Mouse (Mus musculus) embryonic facial prominence, embryonic 12.5 days (tissue): ENCODE measurements at regions not wholly inside any gene's neighbourhood (a gene's known extent, or its start where the extent isn't known, plus 50 kb on each side); places are given as distances from the start of the nearest gene placed in this dataset.
"Not testable (repeated sequence)": the region's sequence is repeated elsewhere in the genome, so short reads cannot be mapped to it uniquely, and the experiment has no call there.

Experiments
- ATAC-seq: fragments of 200-750 bp; cut with Nextera tagmentation; 2 replicates; pipeline ENCODE4 v1.8.0; 2017; ENCODE audit not compliant: insufficient number of reproducible peaks, insufficient read depth, low FRiP score, low TSS enrichment
- H3K27ac ChIP-seq: fragments of 300-500 bp; sonication (generic); 2 replicates; pipeline ENCODE4 v1.5.1; 2016; ENCODE audit warnings: mild to moderate bottlenecking
- H3K27me3 ChIP-seq: fragments of 300-500 bp; sonication (generic); 2 replicates; pipeline ENCODE4 v1.6.1; 2016; ENCODE audit warnings: mild to moderate bottlenecking, moderate library complexity
- H3K36me3 ChIP-seq: fragments of 300-500 bp; sonication (generic); 2 replicates; pipeline ENCODE4 v1.6.1; 2016; ENCODE audit warnings: mild to moderate bottlenecking
- H3K4me1 ChIP-seq: fragments of 300-500 bp; sonication (generic); 2 replicates; pipeline ENCODE4 v1.6.1; 2016
- H3K4me2 ChIP-seq: fragments of 300-500 bp; sonication (generic); replicated peaks from 2 replicates; pipeline ENCODE4 v1.6.1; 2016; ENCODE audit warnings: mild to moderate bottlenecking, moderate library complexity
- H3K4me3 ChIP-seq: fragments of 300-500 bp; sonication (generic); 2 replicates; pipeline ENCODE4 v1.5.1; 2016; ENCODE audit warnings: mild to moderate bottlenecking
- H3K9ac ChIP-seq: fragments of 300-500 bp; sonication (generic); 2 replicates; pipeline ENCODE4 v1.6.1; 2016; ENCODE audit warnings: mild to moderate bottlenecking, moderate library complexity
- H3K9me3 ChIP-seq: fragments of 300-500 bp; sonication (generic); 2 replicates; pipeline ENCODE4 v1.6.1; 2016; ENCODE audit warnings: mild to moderate bottlenecking, moderate library complexity
- WGBS: fragments of 180-500 bp; shearing (Covaris S2); methylation state at CpG from one replicate; pipeline ENCODE4 v1.1.7; 2016; 5-methylcytosine and 5-hydroxymethylcytosine counted together

DNA sequence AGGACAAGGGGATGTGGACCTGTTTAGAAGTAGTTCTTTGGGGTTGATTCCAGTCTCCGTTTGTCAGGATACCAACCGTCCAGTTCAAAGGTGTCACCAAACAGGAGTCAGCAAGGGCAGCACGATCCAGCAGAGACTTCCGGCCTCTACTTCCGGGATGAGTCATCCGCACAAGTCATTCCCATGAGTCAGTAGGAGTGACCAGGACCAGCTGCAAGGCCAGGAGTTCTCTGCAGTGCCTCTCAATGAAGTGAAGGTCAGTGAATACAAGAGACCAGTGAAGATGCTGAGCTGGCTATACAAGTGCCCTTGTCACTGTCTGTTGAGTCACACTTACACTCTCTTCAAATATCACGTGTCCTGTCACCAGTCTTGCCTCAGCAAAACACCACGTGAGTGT lies 272.8 kb upstream of the Cntnap4 start:
- ATAC-seq: no peak
- Histone ChIP-seq H3K36me3 (no peaks in the 10 kb centered on the region), H3K27ac (no peak overlapping the region), H3K4me1 (no peaks in the 10 kb centered on the region), H3K9ac (no peak overlapping the region), H3K4me2 (no peak overlapping the region), H3K27me3 (no peaks in the 10 kb centered on the region), H3K4me3 (no peak overlapping the region), H3K9me3 (no peaks in the 10 kb centered on the region)
- WGBS: 81% methylated on average over 8 of the region's 8 CpGs

DNA sequence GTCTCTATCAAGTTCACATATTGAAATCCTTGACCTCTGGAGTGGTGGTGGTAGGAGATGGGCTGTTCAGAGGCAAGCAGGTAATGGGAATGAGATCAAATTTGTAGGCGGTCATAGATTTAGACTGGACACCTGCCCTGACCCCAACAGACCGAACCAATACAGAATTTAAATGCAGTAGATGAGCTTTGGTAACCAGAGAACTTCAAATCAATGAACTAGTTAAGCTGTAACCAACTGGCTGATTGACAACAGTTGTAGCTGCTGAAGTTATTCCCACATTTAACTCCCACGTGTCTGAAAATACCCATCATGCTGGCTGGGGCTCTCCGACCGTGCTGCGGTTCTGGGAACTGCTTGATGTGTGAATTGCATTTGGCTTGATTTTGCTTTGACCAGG lies 268.5 kb upstream of the Gm6793 start:
- Histone ChIP-seq H3K36me3 (no peaks in the 10 kb centered on the region), H3K4me3 (no peak overlapping the region), H3K4me2 (no peak overlapping the region), H3K9ac (no peak overlapping the region), H3K27me3 (no peaks in the 10 kb centered on the region), H3K4me1 (no peaks in the 10 kb centered on the region), H3K9me3 (no peaks in the 10 kb centered on the region), H3K27ac (no peak overlapping the region)
- no peak for ATAC-seq
- WGBS: 79% methylated on average over 6 of the region's 6 CpGs

DNA sequence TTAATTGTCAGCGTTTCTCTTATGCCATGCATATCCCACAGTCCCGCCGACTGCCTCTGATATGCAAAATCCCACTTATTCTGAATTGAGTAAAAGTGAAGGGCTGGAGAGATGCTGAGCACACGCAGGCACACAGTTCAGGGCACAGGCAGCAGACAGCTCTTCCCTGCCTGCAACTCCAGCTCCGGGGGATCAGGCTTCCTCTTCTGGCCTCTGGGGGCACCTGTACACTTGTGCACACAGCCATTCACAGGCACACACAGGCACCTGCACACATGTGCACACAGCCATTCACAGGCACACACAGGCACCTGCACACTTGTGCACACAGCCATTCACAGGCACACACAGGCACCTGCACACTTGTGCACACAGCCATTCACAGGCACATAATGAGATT lies 254.8 kb upstream of the Gm6793 start:
- H3K27me3 ChIP-seq: no peaks in the 10 kb centered on the region
- H3K4me2 ChIP-seq: no peak overlapping the region
- no peaks in the 10 kb centered on the region for H3K4me1 ChIP-seq
- H3K27ac ChIP-seq: no peak overlapping the region
- no peak for ATAC-seq
- H3K9ac ChIP-seq: no peak overlapping the region
- H3K9me3 ChIP-seq: no peaks in the 10 kb centered on the region
- H3K4me3 ChIP-seq: no peak overlapping the region
- WGBS: 59% methylated on average over 5 of the region's 5 CpGs
- H3K36me3 ChIP-seq: no peaks in the 10 kb centered on the region

DNA sequence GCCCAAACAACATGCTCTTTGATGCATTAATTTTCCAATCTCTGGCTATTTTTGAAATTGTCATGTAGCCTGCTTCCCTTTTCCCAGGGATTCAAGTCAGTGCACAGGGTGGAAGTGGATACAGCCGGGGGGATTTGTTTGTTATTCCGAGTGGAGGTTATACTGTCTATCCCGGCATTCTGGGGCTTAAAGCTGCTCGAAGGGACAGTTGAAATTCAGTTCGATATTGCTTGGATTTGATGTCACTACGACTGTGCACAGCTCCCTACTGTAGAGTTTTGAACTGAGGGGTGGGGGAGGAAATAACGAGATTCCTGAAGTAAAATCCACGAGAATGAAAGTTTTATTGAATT lies 254.4 kb upstream of the Gm6793 start:
- 61% methylated on average over 8 of the region's 8 CpGs for WGBS
- Histone ChIP-seq H3K27me3 (no peaks in the 10 kb centered on the region), H3K4me3 (no peak overlapping the region), H3K36me3 (no peaks in the 10 kb centered on the region), H3K9me3 (no peaks in the 10 kb centered on the region), H3K4me1 (no peaks in the 10 kb centered on the region), H3K4me2 (no peak overlapping the region), H3K27ac (no peak overlapping the region), H3K9ac (no peak overlapping the region)
- no peak for ATAC-seq

DNA sequence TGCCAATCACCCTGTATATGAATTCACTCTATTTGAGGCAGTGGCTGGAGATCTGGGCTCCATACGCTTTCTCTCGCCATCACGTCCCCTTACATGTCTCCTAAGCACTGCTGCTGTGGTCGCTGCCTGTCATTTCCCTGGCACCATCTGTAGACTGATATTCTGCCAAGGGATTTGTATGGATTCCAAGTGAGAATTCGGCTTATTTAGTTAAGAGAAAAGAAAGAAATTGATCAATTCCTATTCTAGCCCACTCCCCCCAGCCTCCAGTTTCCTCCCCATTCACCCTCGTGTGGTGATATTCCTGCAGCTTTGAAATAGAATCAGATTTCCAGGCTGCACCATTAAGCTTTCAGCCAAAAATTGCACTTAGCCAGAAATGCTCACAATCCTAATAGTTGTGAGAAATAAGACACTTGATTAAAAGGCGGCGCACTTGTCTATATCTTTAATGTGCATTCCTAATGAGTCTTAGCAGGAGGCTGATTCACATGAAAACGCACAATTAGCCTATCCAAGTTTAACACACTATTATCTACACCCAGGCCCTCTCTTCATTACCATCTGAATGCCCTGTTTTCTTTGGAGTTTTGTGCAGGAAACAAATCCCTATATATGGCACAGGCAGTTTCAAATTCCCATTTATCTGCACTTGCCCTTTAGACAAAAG lies 253.8 kb upstream of the Gm6793 start:
- ATAC-seq: no peak
- no peak overlapping the region for H3K4me2 ChIP-seq
- H3K36me3 ChIP-seq: no peaks in the 10 kb centered on the region
- H3K4me3 ChIP-seq: no peak overlapping the region
- H3K27me3 ChIP-seq: no peaks in the 10 kb centered on the region
- no peak overlapping the region for H3K9ac ChIP-seq
- no peaks in the 10 kb centered on the region for H3K4me1 ChIP-seq
- no peaks in the 10 kb centered on the region for H3K9me3 ChIP-seq
- H3K27ac ChIP-seq: no peak overlapping the region
- 63% methylated on average over 9 of the region's 9 CpGs for whole genome bisulfite sequencing

DNA sequence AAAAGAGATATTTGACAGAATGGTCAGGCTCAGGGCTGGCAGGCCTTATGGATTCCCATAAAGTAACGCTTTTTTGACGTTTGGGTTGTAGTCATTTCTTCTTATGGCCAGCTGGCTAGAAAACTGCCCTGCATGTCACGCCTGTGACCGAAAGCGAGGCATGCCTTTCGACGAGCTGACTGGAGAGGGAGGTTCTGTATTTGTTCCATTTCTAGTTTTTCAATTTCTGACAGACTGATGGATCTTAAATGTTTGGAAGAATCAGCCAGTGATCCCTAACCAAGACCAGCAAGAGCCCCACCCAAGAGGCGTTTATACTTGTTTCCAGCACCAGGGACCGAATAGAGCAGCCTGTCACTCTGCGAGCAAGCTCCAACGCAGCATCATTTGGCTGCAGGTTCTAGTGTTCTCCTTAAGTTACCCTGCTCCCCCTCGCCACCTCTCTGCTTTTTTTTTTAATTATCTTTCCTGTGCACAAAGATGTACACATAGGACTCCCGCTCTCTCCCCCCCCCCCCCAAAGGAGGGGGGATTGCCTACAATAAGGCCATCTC lies 243.2 kb upstream of the Gm6793 start:
- peak overlapping the region; percentile 15; the same call in 1 of the 2 replicates for H3K4me3 ChIP-seq
- H3K36me3 ChIP-seq: no peaks in the 10 kb centered on the region
- H3K4me2 ChIP-seq: peak overlapping the region; percentile 49
- WGBS: 33% methylated on average over 13 of the region's 13 CpGs
- H3K27ac ChIP-seq: no peak overlapping the region
- no peak for ATAC-seq
- no peaks in the 10 kb centered on the region for H3K9me3 ChIP-seq
- H3K27me3 ChIP-seq: no peaks in the 10 kb centered on the region
- no peak overlapping the region for H3K9ac ChIP-seq
- peaks cover 7% of the 10 kb centered on the region; the same call in 1 of the 2 replicates for H3K4me1 ChIP-seq

DNA sequence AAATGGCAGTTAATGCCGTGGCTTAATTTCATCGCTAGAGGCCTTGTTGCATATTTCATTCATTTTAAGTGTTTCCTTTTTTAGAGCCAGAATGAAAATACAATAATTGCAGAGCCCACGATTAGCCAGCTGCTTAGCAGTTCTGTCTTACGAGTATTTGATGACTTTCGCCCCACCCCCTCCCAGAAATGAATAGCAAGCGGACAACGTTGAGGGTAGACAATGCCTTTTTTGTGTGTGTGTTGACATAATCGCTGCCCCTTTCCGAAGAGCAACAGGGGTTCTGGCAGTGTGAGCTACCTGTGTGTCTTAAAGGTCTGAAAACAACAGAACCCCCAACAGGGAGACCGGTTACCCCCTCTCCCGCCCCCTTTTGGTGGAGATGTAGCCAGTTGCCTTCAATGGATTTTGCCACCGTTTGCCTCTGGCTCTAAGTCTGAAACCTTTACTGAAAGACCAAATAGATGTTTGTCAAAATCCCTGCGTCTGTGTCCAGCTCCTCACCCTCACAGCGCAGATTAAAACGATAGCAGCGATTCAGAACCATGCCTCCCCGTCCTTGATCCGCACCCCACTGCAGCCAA lies 242.6 kb upstream of the Gm6793 start:
- H3K9me3 ChIP-seq: no peaks in the 10 kb centered on the region
- H3K4me1 ChIP-seq: peaks cover 7% of the 10 kb centered on the region; the same call in 1 of the 2 replicates
- H3K9ac ChIP-seq: no peak overlapping the region
- no peaks in the 10 kb centered on the region for H3K27me3 ChIP-seq
- H3K4me3 ChIP-seq: peak overlapping the region; percentile 15
- WGBS: 9% methylated on average over 18 of the region's 18 CpGs
- H3K36me3 ChIP-seq: no peaks in the 10 kb centered on the region
- H3K4me2 ChIP-seq: peak overlapping the region; percentile 49
- no peak for ATAC-seq
- H3K27ac ChIP-seq: no peak overlapping the region

DNA sequence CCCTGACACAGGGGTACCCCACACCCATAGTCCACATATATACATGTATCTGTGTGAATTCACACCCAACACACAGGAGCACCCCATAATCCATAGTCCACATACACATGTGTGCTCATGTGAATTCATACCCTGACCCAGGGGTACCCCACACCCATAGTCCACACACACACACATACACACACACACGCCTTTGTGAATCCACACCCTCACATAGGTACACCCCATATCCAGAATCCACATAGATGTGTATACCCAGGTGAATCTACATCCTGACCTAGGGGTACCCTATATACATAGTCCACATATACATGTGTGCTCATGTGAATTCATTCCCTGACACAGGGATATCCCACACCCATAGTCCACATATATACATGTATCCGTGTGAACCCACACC lies 231.8 kb upstream of the Gm6793 start:
- not testable (repeated sequence) for H3K9ac ChIP-seq, H3K4me1 ChIP-seq, H3K36me3 ChIP-seq, H3K27ac ChIP-seq, H3K27me3 ChIP-seq, H3K9me3 ChIP-seq, H3K4me3 ChIP-seq, H3K4me2 ChIP-seq
- 80% methylated on average over 2 of the region's 2 CpGs for WGBS
- ATAC-seq: peak; percentile 77; the same call in 1 of the 2 replicates

DNA sequence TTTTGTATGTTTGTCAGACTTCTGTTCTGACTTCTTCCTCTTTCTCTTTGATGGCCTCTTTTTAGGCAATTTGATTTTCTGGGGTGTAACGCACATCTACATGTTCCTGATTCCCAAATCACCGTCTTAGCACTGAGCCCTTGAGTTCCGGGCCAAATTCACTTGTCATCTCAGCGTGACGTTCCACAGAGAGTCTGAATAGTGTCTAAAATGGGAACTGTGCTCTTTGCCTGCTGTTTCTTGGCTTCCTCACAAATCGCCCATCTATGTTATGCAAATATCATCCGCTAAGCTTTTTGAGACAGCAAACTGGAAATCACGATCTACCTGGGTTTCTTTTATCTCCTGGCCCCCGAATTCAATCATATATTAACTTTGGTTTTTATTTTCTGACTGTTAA lies 223.8 kb upstream of the Gm6793 start:
- no peak for ATAC-seq
- Histone ChIP-seq H3K9me3 (no peaks in the 10 kb centered on the region), H3K4me1 (no peaks in the 10 kb centered on the region), H3K4me3 (no peak overlapping the region), H3K27ac (no peak overlapping the region), H3K9ac (no peak overlapping the region), H3K4me2 (no peak overlapping the region), H3K36me3 (no peaks in the 10 kb centered on the region), H3K27me3 (no peaks in the 10 kb centered on the region)
- 78% methylated on average over 9 of the region's 9 CpGs for WGBS

DNA sequence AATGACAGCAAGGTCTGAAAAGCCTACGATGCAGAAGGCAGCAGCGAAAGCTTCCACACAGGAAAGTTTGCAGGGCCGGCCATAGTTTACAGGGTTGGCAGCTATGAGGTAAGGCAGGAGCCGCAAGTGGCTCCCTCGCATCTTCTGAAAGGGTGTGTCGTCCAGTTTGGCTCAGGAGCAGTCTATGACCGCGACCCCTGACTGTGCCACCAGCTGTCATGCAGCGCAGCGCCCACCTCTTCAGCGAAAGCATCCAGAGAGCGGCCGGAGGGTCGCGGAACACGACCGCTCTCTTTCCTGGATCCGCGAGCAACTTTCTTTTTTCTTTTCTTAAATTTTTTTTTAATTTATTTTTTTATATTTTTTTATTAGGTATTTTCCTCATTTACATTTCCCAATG lies 221.9 kb upstream of the Gm6793 start:
- H3K4me1 ChIP-seq, H3K27me3 ChIP-seq, H3K36me3 ChIP-seq, H3K4me2 ChIP-seq, H3K27ac ChIP-seq, H3K9ac ChIP-seq, H3K9me3 ChIP-seq, H3K4me3 ChIP-seq, ATAC-seq: not testable (repeated sequence)
- 91% methylated on average over 19 of the region's 19 CpGs for WGBS

DNA sequence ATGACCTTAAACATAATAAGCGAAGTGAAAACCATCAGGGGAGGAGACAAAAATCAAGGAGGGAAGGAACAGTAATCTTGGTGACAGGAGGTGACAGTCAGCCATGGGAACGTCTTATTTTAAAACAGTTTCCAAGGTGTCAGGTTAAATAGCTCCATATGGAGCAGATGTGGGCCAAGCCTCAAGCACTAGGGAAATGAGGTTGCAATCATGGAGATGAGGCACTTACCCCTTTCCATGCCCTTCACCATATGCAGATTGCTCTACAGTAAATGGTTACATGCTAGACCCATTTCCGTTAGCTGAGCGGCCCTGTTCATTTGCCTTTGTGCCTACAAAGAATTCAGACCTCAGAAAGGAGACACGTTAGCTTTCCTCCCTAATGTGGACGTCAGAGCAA lies 204.8 kb upstream of the Gm6793 start:
- Histone ChIP-seq H3K4me2 (no peak overlapping the region), H3K9me3 (no peaks in the 10 kb centered on the region), H3K27me3 (no peaks in the 10 kb centered on the region), H3K36me3 (no peaks in the 10 kb centered on the region), H3K27ac (no peak overlapping the region), H3K4me1 (no peaks in the 10 kb centered on the region), H3K4me3 (no peak overlapping the region), H3K9ac (no peak overlapping the region)
- no peak for ATAC-seq
- WGBS: 43% methylated on average over 6 of the region's 6 CpGs

DNA sequence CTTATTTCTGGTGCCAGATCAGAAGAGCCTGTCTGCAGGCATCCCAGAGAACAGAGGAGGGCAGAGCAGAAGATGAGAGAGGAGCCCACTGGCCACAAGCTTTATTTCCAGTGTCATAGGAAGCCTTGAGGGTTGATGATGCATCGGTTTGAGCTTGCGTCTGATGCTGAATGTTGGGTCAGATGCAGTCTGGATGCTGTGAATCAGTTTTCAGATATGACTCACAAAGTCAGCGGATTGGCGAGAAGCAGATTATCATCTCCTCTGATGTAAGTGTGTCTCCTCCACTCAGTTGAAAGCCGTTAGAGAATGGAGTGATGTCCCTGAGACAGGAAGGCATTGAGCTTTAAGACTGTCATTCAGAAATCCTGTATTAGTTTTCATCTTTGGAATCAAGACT lies 197.3 kb upstream of the Gm6793 start:
- Histone ChIP-seq H3K9me3 (no peaks in the 10 kb centered on the region), H3K27me3 (no peaks in the 10 kb centered on the region), H3K4me1 (no peaks in the 10 kb centered on the region), H3K9ac (no peak overlapping the region), H3K27ac (no peak overlapping the region), H3K4me3 (no peak overlapping the region), H3K36me3 (no peaks in the 10 kb centered on the region), H3K4me2 (no peak overlapping the region)
- no peak for ATAC-seq
- WGBS: 90% methylated on average over 5 of the region's 5 CpGs
